Mouse (Mus musculus) embryonic facial prominence, embryonic 15.5 days (tissue): Measurements from ENCODE around the gene Hapln1. TPM values are rescaled to one million over a fixed set of nuclear protein-coding genes. Genes with fewer than 3 reads are reported as not detected.

Experiments used
- ATAC-seq: fragments of 200-750 bp; cut with Nextera tagmentation; 2 replicates; pipeline ENCODE4 v1.8.0; 2017; ENCODE audit warnings: low read depth, moderate TSS enrichment; ENCODE audit not compliant: insufficient number of reproducible peaks, low FRiP score, low TSS enrichment
- H3K27ac ChIP-seq: fragments of 300-500 bp; sonication (generic); replicated peaks from 2 replicates; pipeline ENCODE4 v1.5.1; 2015; ENCODE audit warnings: mild to moderate bottlenecking, inconsistent platforms
- H3K27me3 ChIP-seq: fragments of 300-500 bp; sonication (generic); 2 replicates; pipeline ENCODE4 v1.6.1; 2015; ENCODE audit warnings: inconsistent platforms
- H3K36me3 ChIP-seq: fragments of 300-500 bp; sonication (generic); 2 replicates; pipeline ENCODE4 v1.6.1; 2015; ENCODE audit warnings: mild to moderate bottlenecking, inconsistent platforms
- H3K4me1 ChIP-seq: fragments of 300-500 bp; sonication (generic); 2 replicates; pipeline ENCODE4 v1.6.1; 2015; ENCODE audit warnings: inconsistent platforms
- H3K4me2 ChIP-seq: fragments of 300-500 bp; sonication (generic); replicated peaks from 2 replicates; pipeline ENCODE4 v1.6.1; 2015; ENCODE audit warnings: mild to moderate bottlenecking, inconsistent platforms
- H3K4me3 ChIP-seq: fragments of 300-500 bp; sonication (generic); replicated peaks from 2 replicates; pipeline ENCODE4 v1.5.1; 2015; ENCODE audit warnings: mild to moderate bottlenecking, inconsistent platforms
- H3K9ac ChIP-seq: fragments of 300-500 bp; sonication (generic); 2 replicates; pipeline ENCODE4 v1.6.1; 2015; ENCODE audit warnings: inconsistent platforms
- H3K9me3 ChIP-seq: fragments of 300-500 bp; sonication (generic); replicated peaks from 2 replicates; pipeline ENCODE4 v1.6.1; 2016; ENCODE audit warnings: inconsistent platforms
- WGBS: fragments of 180-500 bp; shearing (Covaris S2); methylation state at CpG from one replicate; pipeline ENCODE4 v1.1.7; 2015; 5-methylcytosine and 5-hydroxymethylcytosine counted together
- polyA plus RNA-seq: library from polyadenylated mRNA; unstranded; fragments of >200 nt; fragmentation: Nextera tagmentation; extraction: Ambion mirVana; gene quantifications from 2 replicates; pipeline ENCODE4 v1.2.1, GENCODE M21; 2015

The Hapln1 gene
- polyA plus RNA-seq, 1 experiment from 2014 or later, result 28.4 TPM

- Histone ChIP-seq H3K36me3 (no peaks in the 10 kb centered on the region), H3K4me3 (no peak overlapping the region), H3K4me1 (0 out of 2 replicates have a peak, but pooled peaks cover 3% of the 10 kb centered on the region), H3K4me2 (no peak overlapping the region), H3K9ac (no peak overlapping the region), H3K9me3 (no peaks in the 10 kb centered on the region), H3K27ac (no peak overlapping the region), H3K27me3 (no peaks in the 10 kb centered on the region)
- 20% methylated on average over 2 of the region's 2 CpGs for WGBS
- no peak for ATAC-seq
Measured at GRCm38 (mm10) chr13:89548203-89548740, 8.7 kb downstream of the Hapln1 start.

- no peak overlapping the region for H3K4me2 ChIP-seq
- H3K9me3 ChIP-seq, result no peaks in the 10 kb centered on the region
- 52% methylated on average over 4 of the region's 4 CpGs for WGBS
- no peak overlapping the region for H3K9ac ChIP-seq
- no peak overlapping the region for H3K4me3 ChIP-seq
- H3K27ac ChIP-seq, result no peak overlapping the region
- H3K4me1 ChIP-seq, result 0 out of 2 replicates have a peak, but pooled peaks cover 3% of the 10 kb centered on the region
- no peaks in the 10 kb centered on the region for H3K27me3 ChIP-seq
- no peaks in the 10 kb centered on the region for H3K36me3 ChIP-seq
- ATAC-seq, result no peak
Measured at GRCm38 (mm10) chr13:89549507-89549906, 9.9 kb downstream of the Hapln1 start.

GRCm38 (mm10) chr13:89551502-89551901 is 11.9 kb downstream of the Hapln1 start:
- H3K4me1 ChIP-seq, result 0 out of 2 replicates have a peak, but pooled peaks cover 3% of the 10 kb centered on the region
- WGBS, result 13% methylated on average over 1 of the region's 1 CpGs
- no peak overlapping the region for H3K4me3 ChIP-seq
- no peak overlapping the region for H3K27ac ChIP-seq
- no peaks in the 10 kb centered on the region for H3K9me3 ChIP-seq
- ATAC-seq, result no peak
- no peaks in the 10 kb centered on the region for H3K27me3 ChIP-seq
- H3K36me3 ChIP-seq, result no peaks in the 10 kb centered on the region
- no peak overlapping the region for H3K9ac ChIP-seq
- no peak overlapping the region for H3K4me2 ChIP-seq

GRCm38 (mm10) chr13:89564518-89564917 is 24.9 kb downstream of the Hapln1 start:
- Histone ChIP-seq H3K9ac (no peak overlapping the region), H3K9me3 (no peaks in the 10 kb centered on the region)
- WGBS, result 83% methylated on average over 5 of the region's 5 CpGs

GRCm38 (mm10) chr13:89566300-89566699 is 26.7 kb downstream of the Hapln1 start:
- WGBS, result 82% methylated on average over 4 of the region's 4 CpGs

More at GRCm38 (mm10) chr13:89564518-89564917, 24.9 kb downstream of the Hapln1 start:
- H3K27me3 ChIP-seq, result no peaks in the 10 kb centered on the region
- no peak overlapping the region for H3K4me2 ChIP-seq
- no peaks in the 10 kb centered on the region for H3K4me1 ChIP-seq
- no peak overlapping the region for H3K27ac ChIP-seq
- no peaks in the 10 kb centered on the region for H3K36me3 ChIP-seq
- no peak for ATAC-seq
- no peak overlapping the region for H3K4me3 ChIP-seq

DNA sequence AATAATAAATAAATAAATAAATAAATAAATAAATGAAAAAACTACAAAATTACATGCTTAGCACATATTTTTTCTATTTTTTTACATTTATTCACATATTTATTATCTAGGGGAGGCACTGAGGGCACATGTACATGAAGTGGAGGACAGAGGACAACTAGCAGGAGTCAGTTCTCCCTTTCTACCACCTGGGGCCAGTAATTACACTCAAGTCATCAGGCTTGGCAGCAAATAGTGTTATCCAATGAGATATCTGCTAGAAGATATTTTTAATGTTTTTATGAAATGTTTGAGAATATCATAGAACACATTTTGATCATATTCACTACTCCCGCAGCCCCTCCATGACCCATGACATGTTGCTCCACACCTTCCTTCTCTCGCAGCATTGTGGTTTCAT is 39.5 kb downstream of the Hapln1 start:
- 0 out of 2 replicates have a peak, but pooled peaks cover 3% of the 10 kb centered on the region for H3K4me1 ChIP-seq
- ATAC-seq, result no peak
- H3K9me3 ChIP-seq, result no peaks in the 10 kb centered on the region
- H3K36me3 ChIP-seq, result no peaks in the 10 kb centered on the region
- no peak overlapping the region for H3K9ac ChIP-seq
- no peaks in the 10 kb centered on the region for H3K27me3 ChIP-seq
- 93% methylated on average over 2 of the region's 2 CpGs for WGBS
- H3K4me2 ChIP-seq, result no peak overlapping the region
- H3K4me3 ChIP-seq, result no peak overlapping the region
- H3K27ac ChIP-seq, result no peak overlapping the region

More at GRCm38 (mm10) chr13:89566300-89566699, 26.7 kb downstream of the Hapln1 start:
- no peaks in the 10 kb centered on the region for H3K36me3 ChIP-seq
- H3K4me2 ChIP-seq, result no peak overlapping the region
- no peak overlapping the region for H3K27ac ChIP-seq
- no peak for ATAC-seq
- H3K4me1 ChIP-seq, result no peaks in the 10 kb centered on the region
- H3K27me3 ChIP-seq, result no peaks in the 10 kb centered on the region
- no peaks in the 10 kb centered on the region for H3K9me3 ChIP-seq
- H3K9ac ChIP-seq, result no peak overlapping the region
- H3K4me3 ChIP-seq, result no peak overlapping the region

- no peak for ATAC-seq
- Histone ChIP-seq H3K4me3 (no peak overlapping the region), H3K4me1 (0 out of 2 replicates have a peak, but pooled peaks cover 3% of the 10 kb centered on the region), H3K27me3 (no peaks in the 10 kb centered on the region), H3K36me3 (no peaks in the 10 kb centered on the region), H3K9me3 (no peaks in the 10 kb centered on the region), H3K4me2 (no peak overlapping the region), H3K9ac (no peak overlapping the region), H3K27ac (no peak overlapping the region)
- WGBS, result 45% methylated on average over 4 of the region's 4 CpGs
Measured at GRCm38 (mm10) chr13:89583138-89583746, 43.6 kb downstream of the Hapln1 start.

- Histone ChIP-seq H3K27ac (no peak overlapping the region), H3K9me3 (no peaks in the 10 kb centered on the region), H3K4me2 (no peak overlapping the region), H3K4me3 (no peak overlapping the region), H3K27me3 (no peaks in the 10 kb centered on the region), H3K4me1 (0 out of 2 replicates have a peak, but pooled peaks cover 3% of the 10 kb centered on the region), H3K9ac (no peak overlapping the region), H3K36me3 (no peaks in the 10 kb centered on the region)
- 44% methylated on average over 10 of the region's 10 CpGs for WGBS
- ATAC-seq, result no peak
Measured at GRCm38 (mm10) chr13:89583747-89584738, 44.4 kb downstream of the Hapln1 start.

- H3K36me3 ChIP-seq, result no peaks in the 10 kb centered on the region
- H3K4me2 ChIP-seq, result no peak overlapping the region
- 33% methylated on average over 1 of the region's 1 CpGs for WGBS
- no peak for ATAC-seq
- H3K27ac ChIP-seq, result no peak overlapping the region
- no peaks in the 10 kb centered on the region for H3K27me3 ChIP-seq
- H3K9ac ChIP-seq, result no peak overlapping the region
- H3K4me1 ChIP-seq, result 0 out of 2 replicates have a peak, but pooled peaks cover 3% of the 10 kb centered on the region
- H3K9me3 ChIP-seq, result no peaks in the 10 kb centered on the region
- H3K4me3 ChIP-seq, result no peak overlapping the region
Measured at GRCm38 (mm10) chr13:89585144-89585543, 45.5 kb downstream of the Hapln1 start.

GRCm38 (mm10) chr13:89595105-89595504 is 55.5 kb downstream of the Hapln1 start:
- no peak overlapping the region for H3K4me2 ChIP-seq
- H3K36me3 ChIP-seq, result no peaks in the 10 kb centered on the region
- H3K9ac ChIP-seq, result no peak overlapping the region
- no peaks in the 10 kb centered on the region for H3K27me3 ChIP-seq
- no peak for ATAC-seq
- no peak overlapping the region for H3K4me3 ChIP-seq
- no peak overlapping the region for H3K27ac ChIP-seq
- H3K4me1 ChIP-seq, result no peaks in the 10 kb centered on the region
- WGBS, result 78% methylated on average over 4 of the region's 4 CpGs
- no peaks in the 10 kb centered on the region for H3K9me3 ChIP-seq

- H3K4me1 ChIP-seq, result no peaks in the 10 kb centered on the region
- no peaks in the 10 kb centered on the region for H3K9me3 ChIP-seq
- no peak overlapping the region for H3K27ac ChIP-seq
- no peak overlapping the region for H3K4me3 ChIP-seq
- no peaks in the 10 kb centered on the region for H3K27me3 ChIP-seq
- H3K4me2 ChIP-seq, result no peak overlapping the region
- no peak for ATAC-seq
- no peak overlapping the region for H3K9ac ChIP-seq
- no peaks in the 10 kb centered on the region for H3K36me3 ChIP-seq
Measured at GRCm38 (mm10) chr13:89597354-89597753, 57.8 kb downstream of the Hapln1 start.
